Mouse (Mus musculus): ENCODE results near the gene Lbx2. TPM values are rescaled to one million over a fixed set of nuclear protein-coding genes. Genes with fewer than 3 reads are reported as not detected.
A peak's percentile ranks its signal among the peaks of the same experiment; 100 is the strongest.

The Lbx2 gene
- total RNA-seq, 1 experiment from 2014 or later, result not detected

- peak; percentile 65 for ATAC-seq (replicated peaks; ENCODE audit: low read depth, poor library complexity, severe bottlenecking)
These were observed 22.8 kb downstream of the Lbx2 start, which contains the start of gene Mrpl53 for GRCm38 (mm10) chr6:83108762-83109668. Gene Mrpl53, plus strand, starts transcription at chr6:83109040.

DNA sequence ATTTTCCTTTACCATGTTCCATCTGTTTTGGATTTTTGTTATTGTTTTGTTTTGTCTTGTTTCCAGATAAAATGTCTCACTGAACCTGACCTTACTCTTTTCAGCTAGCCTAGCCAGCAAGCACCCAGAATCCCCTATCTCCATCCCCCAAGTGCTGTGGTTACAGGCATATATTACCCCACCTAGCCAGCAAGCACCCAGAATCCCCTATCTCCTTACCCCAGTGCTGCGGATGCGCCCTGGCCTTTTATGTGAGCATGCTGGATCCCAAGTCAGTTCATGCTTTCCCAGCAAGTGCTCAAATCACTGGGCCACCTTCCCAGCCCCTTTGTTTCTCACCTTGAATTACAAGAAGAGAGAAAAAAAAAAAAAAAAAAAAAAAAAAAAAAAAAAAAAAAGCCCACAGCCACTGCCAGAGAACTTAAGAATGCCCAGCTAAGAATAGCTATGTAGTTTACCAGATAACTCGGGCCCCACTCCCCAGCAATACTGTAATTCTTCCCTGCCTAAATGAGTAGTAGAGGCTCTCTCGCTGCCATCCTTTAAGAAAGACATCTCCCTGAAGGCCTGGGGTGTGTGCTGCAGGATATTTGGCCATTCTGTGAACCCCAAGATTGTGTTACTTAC is 25.5 kb downstream of the Lbx2 start:
- no peak for ATAC-seq (replicated peaks; ENCODE audit: low read depth, poor library complexity, severe bottlenecking)

DNA sequence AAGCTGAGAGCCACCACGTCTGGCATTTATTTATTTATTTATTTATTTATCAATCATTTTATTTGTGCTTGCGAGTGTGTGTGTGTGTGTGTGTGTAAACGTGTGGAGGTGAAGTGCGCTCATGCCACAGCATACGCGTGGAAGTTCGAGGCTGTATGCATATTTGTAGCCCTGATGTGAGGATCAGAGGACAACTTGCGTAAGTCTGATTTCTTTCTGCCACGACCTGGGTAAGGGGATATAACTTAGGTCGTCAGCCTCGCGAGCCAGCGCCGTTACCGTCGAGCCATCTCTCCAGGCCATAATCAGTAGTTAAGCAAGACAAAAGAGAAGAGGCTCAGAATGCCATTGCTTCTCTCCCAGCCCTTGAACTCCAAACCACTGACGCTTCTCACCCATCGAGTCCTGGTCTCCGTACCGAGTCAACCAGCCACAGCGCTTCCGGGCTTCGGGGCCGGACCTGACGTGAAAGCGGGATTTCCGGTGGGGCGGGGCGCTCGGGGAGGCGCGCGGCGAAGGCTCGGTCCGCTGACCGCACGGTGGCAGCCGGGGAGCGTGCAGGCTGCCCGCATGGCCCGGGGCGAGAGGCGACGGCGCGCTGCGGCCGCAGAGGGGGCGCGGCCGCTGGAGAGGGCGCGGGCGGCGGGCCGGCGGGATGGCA is 29.0 kb downstream of the Lbx2 start, which contains the start of gene Mogs:
Gene Mogs (plus strand): TSS at position 486 of the 661 bp plus-strand sequence.
- ATAC-seq (replicated peaks; ENCODE audit: low read depth, poor library complexity, severe bottlenecking), result peak; percentile 86

DNA sequence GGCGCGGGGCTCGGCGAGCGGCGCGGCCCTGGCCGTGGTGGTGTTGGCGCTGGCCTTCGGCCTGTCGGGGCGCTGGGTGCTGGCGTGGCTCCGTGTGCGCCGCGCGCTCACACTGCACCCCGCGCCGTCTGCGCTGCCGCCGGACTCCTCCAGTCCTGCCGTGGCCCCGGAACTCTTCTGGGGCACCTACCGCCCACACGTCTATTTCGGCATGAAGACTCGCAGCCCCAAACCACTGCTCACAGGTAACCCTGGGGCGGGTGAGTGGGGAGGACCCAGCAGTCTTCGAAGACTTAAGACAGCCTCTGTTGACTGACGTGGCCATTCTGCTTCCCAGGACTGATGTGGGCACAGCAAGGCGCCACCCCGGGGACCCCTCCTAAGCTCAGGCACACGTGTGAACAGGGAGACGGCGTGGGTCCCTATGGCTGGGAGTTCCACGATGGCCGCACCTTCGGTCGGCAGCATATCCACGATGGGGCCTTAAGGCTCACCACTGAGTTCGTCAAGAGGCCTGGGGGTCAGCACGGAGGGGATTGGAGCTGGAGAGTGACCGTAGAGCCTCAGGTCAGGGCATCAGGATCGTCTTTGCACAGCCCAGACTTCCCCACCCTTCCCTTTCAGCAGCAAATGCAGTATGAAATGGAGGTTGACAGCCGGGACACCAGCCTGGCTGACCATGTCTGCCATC is 29.7 kb downstream of the Lbx2 start:
- ATAC-seq (replicated peaks; ENCODE audit: low read depth, poor library complexity, severe bottlenecking), result no peak

GRCm38 (mm10) chr6:83116373-83117164 is 30.4 kb downstream of the Lbx2 start:
- no peak for ATAC-seq (replicated peaks; ENCODE audit: low read depth, poor library complexity, severe bottlenecking)

DNA sequence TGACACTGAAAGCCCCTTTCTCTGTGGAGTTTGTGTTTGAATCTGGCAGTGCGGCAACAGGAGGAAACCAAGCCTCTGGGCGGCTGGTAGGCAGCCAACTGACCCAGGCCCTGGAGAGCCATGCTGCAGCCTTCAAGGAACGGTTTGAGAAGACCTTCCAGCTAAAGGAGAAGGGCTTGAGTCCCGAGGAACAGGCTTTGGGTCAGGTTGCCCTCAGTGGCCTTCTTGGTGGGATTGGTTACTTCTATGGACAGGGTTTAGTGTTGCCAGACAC is 30.9 kb downstream of the Lbx2 start:
- ATAC-seq (replicated peaks; ENCODE audit: low read depth, poor library complexity, severe bottlenecking), result no peak

GRCm38 (mm10) chr6:83117616-83118015 is 31.4 kb downstream of the Lbx2 start:
- no peak for ATAC-seq (replicated peaks; ENCODE audit: low read depth, poor library complexity, severe bottlenecking)

- no peak for ATAC-seq (replicated peaks; ENCODE audit: low read depth, poor library complexity, severe bottlenecking)
These were observed 32.2 kb downstream of the Lbx2 start for GRCm38 (mm10) chr6:83118369-83118768.

DNA sequence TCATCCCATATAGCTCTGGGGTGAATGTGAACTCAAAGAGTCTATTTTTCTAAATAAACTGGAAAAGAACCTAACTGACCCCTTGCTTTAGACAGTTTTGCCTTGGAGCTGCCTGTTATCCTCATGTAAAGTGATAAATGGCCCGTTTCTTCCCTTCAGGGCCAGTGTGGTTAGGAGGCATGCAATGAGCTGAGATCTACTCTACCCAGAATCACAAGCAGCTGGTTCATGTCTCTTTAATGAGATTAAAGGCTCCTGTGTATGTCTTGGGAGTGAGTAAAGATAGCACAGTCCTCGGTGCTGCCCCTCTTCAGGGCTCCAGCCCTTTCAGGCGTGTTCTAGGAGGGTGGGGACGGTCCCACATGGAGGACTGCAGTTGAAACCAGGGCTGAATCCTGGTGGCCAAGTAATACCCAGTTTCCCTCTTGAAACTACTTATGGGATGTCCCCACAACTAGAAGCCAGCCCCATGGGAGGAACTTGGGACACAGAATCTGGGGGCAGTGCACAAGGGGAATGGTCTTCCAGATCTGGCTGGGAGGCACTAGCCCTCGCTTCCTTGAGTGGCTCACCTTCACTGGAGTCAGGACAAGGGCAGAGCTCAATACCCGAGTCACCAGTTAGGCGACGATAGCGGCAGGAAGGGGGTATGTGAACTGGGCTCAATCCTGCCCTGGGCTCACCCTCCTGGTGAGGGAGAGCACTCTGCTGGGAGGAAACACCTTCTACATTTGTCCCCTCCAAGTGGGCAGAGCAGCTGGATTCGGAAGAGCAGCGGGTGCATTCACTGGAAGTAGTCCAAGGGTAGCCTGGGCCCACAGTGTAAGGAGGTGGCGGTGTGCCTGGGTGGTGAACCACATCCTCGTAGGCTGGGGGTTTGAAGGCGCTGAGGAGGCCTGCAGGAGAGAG is 32.9 kb downstream of the Lbx2 start:
- peak; percentile 16 for ATAC-seq (replicated peaks; ENCODE audit: low read depth, poor library complexity, severe bottlenecking)

- ATAC-seq (replicated peaks; ENCODE audit: low read depth, poor library complexity, severe bottlenecking), result no peak
These were observed 33.5 kb downstream of the Lbx2 start for GRCm38 (mm10) chr6:83119734-83120051.

DNA sequence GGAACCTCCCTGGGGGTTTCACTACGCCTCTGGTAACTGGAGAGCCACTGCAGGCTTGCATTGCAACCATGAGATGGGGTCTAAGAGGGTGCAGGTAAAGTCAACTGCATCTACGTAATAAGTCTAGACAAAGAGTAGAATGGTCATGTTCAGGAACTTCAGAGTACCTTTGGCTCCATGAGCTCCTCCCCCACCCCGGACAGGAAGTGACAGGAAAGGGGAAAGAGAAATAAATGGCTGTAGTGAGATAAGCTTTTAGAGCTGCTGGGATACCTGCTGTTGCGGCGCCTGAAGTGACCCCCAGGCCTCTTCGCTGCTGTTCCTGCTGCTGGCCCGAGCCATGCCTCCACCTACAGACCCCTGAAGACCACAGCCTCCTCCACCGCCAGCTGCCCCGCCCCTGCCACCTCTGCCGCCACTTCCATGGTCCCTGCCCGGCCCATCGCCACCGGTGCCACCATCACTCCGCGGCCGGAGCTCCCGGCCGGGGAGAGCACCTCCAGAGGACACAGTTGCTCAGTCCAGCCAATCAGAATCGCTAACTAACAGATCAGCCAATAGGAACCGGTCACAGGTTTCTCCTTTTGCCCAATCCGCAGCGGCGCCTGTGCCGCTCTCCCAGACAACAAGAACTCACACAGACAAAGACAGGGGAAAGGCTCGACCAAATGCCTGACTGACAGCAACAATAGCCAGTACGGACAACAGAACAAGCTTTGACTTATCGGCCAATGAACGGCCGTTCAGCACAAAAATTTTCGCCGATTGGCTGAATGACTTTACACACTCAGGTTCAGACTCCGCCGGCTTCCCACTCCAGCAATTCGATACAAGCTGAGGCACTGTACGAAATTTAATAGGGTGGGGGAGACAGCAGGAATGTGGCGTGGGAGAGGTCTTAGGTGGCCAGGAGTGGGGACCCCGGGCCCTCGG is 35.0 kb downstream of the Lbx2 start, which contains the start of gene Wbp1:
Gene Wbp1 (minus strand): TSS at position 630 of the 933 bp plus-strand sequence.
- peak; percentile 82 for ATAC-seq (replicated peaks; ENCODE audit: low read depth, poor library complexity, severe bottlenecking)

DNA sequence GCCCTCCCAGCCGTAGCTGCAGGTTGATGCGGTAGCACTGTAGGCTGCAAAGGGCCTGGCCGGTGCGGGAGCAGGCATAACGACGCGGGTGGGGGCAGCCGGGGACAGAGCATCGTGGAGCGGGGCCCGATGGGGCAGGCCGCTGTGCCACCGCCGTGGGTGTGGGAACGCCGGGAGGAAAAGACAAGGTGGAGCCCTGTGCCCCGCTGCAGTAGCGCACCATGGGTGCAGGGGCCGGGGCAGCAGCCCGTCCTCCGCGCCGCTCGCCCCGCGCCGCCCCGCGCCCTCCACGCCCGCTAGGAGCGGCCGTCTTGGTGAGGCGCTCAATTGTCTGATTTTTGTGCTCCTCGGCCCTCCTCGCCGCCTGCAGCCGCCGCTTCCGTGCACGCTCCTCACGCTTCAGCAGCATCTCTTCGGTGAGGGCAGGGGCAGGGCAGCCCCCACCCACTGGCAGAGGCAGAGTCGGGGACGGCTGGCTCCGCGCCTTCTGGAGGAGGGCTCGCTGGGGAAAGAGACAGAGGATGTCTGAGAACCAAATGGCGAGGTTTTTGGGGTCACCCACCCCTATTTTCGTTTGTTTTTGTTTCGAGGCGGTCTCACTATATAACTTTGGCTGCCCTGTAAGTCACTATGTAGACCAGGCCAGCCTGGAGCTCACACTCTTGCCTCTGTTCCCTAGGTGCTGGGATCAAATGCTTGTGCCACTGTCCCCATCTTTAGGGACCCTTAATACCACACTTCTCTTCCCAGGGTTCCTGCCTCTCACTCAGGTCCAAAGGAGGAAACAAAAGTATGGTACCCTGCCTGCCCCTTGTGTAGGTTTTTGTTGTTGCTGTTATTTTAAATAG is 35.9 kb downstream of the Lbx2 start:
- no peak for ATAC-seq (replicated peaks; ENCODE audit: low read depth, poor library complexity, severe bottlenecking)

- ATAC-seq (replicated peaks; ENCODE audit: low read depth, poor library complexity, severe bottlenecking), result no peak
These were observed 36.8 kb downstream of the Lbx2 start for GRCm38 (mm10) chr6:83122961-83123360.

- ATAC-seq (replicated peaks; ENCODE audit: low read depth, poor library complexity, severe bottlenecking), result peak; percentile 64
These were observed 38.7 kb downstream of the Lbx2 start for GRCm38 (mm10) chr6:83124851-83125312.

GRCm38 (mm10) chr6:83125331-83125730 is 39.2 kb downstream of the Lbx2 start, which contains the start of gene Ino80b:
Gene Ino80b, minus strand, starts transcription at chr6:83125431.
- no peak for ATAC-seq (replicated peaks; ENCODE audit: low read depth, poor library complexity, severe bottlenecking)

DNA sequence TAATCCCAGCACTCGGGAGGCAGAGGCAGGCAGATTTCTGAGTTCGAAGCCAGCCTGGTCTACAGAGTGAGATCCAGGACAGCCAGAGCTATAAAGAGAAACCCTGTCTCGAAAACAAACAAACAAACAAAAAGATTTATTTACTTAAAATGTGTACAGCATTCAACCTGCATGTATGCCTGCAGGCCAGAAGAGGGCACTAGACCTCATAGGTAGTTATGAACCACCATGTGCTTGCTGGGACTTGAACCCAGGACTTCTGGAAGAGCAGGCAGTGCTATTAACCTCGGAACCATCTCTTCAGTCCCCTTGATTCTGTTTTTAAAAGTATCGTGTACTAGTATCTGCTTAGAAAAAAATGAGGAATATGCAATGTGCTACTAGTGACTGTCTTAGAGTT is 41.3 kb downstream of the Lbx2 start:
- no peak for ATAC-seq (replicated peaks; ENCODE audit: low read depth, poor library complexity, severe bottlenecking)
